Mouse (Mus musculus) hindbrain, embryonic 16.5 days (tissue): ENCODE measurements around the gene Cpt1b. TPM values are rescaled to one million over a fixed set of nuclear protein-coding genes. Genes with fewer than 3 reads are reported as not detected.

Source experiments
- ATAC-seq: fragments of 200-750 bp; cut with Nextera tagmentation; 2 replicates; pipeline ENCODE4 v1.8.0; 2017; ENCODE audit warnings: moderate TSS enrichment, moderate library complexity
- H3K27ac ChIP-seq: fragments of 300-500 bp; sonication (generic); 2 replicates; pipeline ENCODE4 v1.5.1; 2014; ENCODE audit warnings: low read depth, mild to moderate bottlenecking, control low read depth, low read length, moderate library complexity
- H3K27me3 ChIP-seq: fragments of 300-500 bp; sonication (generic); replicated peaks from 2 replicates; pipeline ENCODE4 v1.6.1; 2014; ENCODE audit warnings: low read length; ENCODE audit not compliant: control insufficient read depth, insufficient read depth
- H3K36me3 ChIP-seq: fragments of 300-500 bp; sonication (generic); 2 replicates; pipeline ENCODE4 v1.6.1; 2014; ENCODE audit warnings: mild to moderate bottlenecking, low read length, moderate library complexity, mixed read lengths; ENCODE audit not compliant: control insufficient read depth, insufficient read depth
- H3K4me1 ChIP-seq: fragments of 300-500 bp; sonication (generic); 2 replicates; pipeline ENCODE4 v1.6.1; 2014; ENCODE audit warnings: low read depth, low read length; ENCODE audit not compliant: control insufficient read depth, insufficient read depth
- H3K4me2 ChIP-seq: fragments of 300-500 bp; sonication (generic); 2 replicates; pipeline ENCODE4 v1.6.1; 2014; ENCODE audit warnings: mild to moderate bottlenecking, low read length, control low read depth, moderate library complexity
- H3K4me3 ChIP-seq: fragments of 300-500 bp; sonication (generic); 2 replicates; pipeline ENCODE4 v1.5.1; 2014; ENCODE audit warnings: mild to moderate bottlenecking, low read length, control low read depth, moderate library complexity
- H3K9ac ChIP-seq: fragments of 300-500 bp; sonication (generic); 2 replicates; pipeline ENCODE4 v1.6.1; 2014; ENCODE audit warnings: low read depth, mild to moderate bottlenecking, control low read depth, low read length, moderate library complexity
- H3K9me3 ChIP-seq: fragments of 300-500 bp; sonication (generic); 2 replicates; pipeline ENCODE4 v1.6.1; 2014; ENCODE audit warnings: mild to moderate bottlenecking, low read length, moderate library complexity; ENCODE audit not compliant: control insufficient read depth
- WGBS: fragments of 180-500 bp; shearing (Covaris S2); extraction: QIAGEN DNeasy Blood & Tissue Kit; methylation state at CpG from one replicate; pipeline ENCODE4 v1.1.7; 2014; 5-methylcytosine and 5-hydroxymethylcytosine counted together
- polyA plus RNA-seq: library from polyadenylated mRNA; unstranded; fragments of >200 nt; fragmentation: Nextera tagmentation; extraction: Ambion mirVana; gene quantifications from 2 replicates; pipeline ENCODE4 v1.2.1, GENCODE M21; 2015

Gene Cpt1b
- polyA plus RNA-seq, 1 experiment from 2014 or later = 0.60 TPM

- ATAC-seq = no peak
- Histone ChIP-seq H3K4me1 (peaks cover 15% of the 10 kb centered on the region), H3K4me2 (peak overlapping the region; percentile 82), H3K9me3 (no peaks in the 10 kb centered on the region), H3K9ac (peak overlapping the region; percentile 88; the same call in 1 of the 2 replicates), H3K36me3 (peaks cover 36% of the 10 kb centered on the region), H3K27ac (no peak overlapping the region), H3K4me3 (peak overlapping the region; percentile 80), H3K27me3 (peaks cover 12% of the 10 kb centered on the region)
- 85% methylated on average over 7 of the region's 7 CpGs for WGBS
Observed at GRCm38 (mm10) chr15:89372536-89372935, 53.1 kb downstream of the Cpt1b start.

GRCm38 (mm10) chr15:89372068-89372467 is 53.6 kb downstream of the Cpt1b start:
- no peak overlapping the region for H3K9ac ChIP-seq
- no peak overlapping the region for H3K27ac ChIP-seq
- H3K9me3 ChIP-seq = no peaks in the 10 kb centered on the region
- no peak for ATAC-seq
- peaks cover 15% of the 10 kb centered on the region for H3K4me1 ChIP-seq
- WGBS = 88% methylated on average over 13 of the region's 13 CpGs
- H3K4me2 ChIP-seq = no peak overlapping the region
- H3K36me3 ChIP-seq = peaks cover 39% of the 10 kb centered on the region
- H3K4me3 ChIP-seq = no peak overlapping the region
- peaks cover 9% of the 10 kb centered on the region for H3K27me3 ChIP-seq

Other genes with a start within 250 kb of the Cpt1b start
- 85.2 and 106 TPM in 2 replicates for gene Plxnb2, start 245.1 kb downstream of the Cpt1b start, polyA plus RNA-seq
- 86.6 and 93.2 TPM in 2 replicates for gene Dennd6b, start 229.4 kb downstream of the Cpt1b start, polyA plus RNA-seq
- 59.4 and 71.5 TPM in 2 replicates for gene Ppp6r2, start 214.3 kb downstream of the Cpt1b start, polyA plus RNA-seq
- gene Sbf1, start 110.6 kb downstream of the Cpt1b start, polyA plus RNA-seq = 93.2 and 102 TPM in 2 replicates
- not detected in 2 replicates for gene Adm2, start 103.1 kb downstream of the Cpt1b start, polyA plus RNA-seq
- gene Miox, start 91.5 kb downstream of the Cpt1b start, polyA plus RNA-seq = not detected in 2 replicates
- 33.0 and 38.5 TPM in 2 replicates for gene Lmf2, start 70.2 kb downstream of the Cpt1b start, polyA plus RNA-seq
- 115 and 122 TPM in 2 replicates for gene Ncaph2, start 70.1 kb downstream of the Cpt1b start, polyA plus RNA-seq
- 16.7 and 20.2 TPM in 2 replicates for gene Sco2, start 52.0 kb downstream of the Cpt1b start, polyA plus RNA-seq
- gene Tymp, start 48.8 kb downstream of the Cpt1b start, polyA plus RNA-seq = 2.6 TPM in 2 replicates
- gene Odf3b, start 46.6 kb downstream of the Cpt1b start, polyA plus RNA-seq = 4.8 and 5.4 TPM in 2 replicates
- 0.08 TPM in 1 of 2 replicates, not detected in the other for gene Klhdc7b, start 40.9 kb downstream of the Cpt1b start, polyA plus RNA-seq
- gene Syce3, start 15.4 kb downstream of the Cpt1b start, polyA plus RNA-seq = not detected in 2 replicates
- 5.3 and 5.9 TPM in 2 replicates for gene C730034F03Rik, start 3.7 kb upstream of the Cpt1b start, polyA plus RNA-seq
- 0.11 TPM in 1 of 2 replicates, not detected in the other for gene Gm44502, start 3.8 kb upstream of the Cpt1b start, polyA plus RNA-seq
- 82.1 and 85.6 TPM in 2 replicates for gene Chkb, start 4.0 kb upstream of the Cpt1b start, polyA plus RNA-seq
- gene Mapk8ip2, start 28.1 kb upstream of the Cpt1b start, polyA plus RNA-seq = 84.5 and 88.1 TPM in 2 replicates
- gene Arsa, start 51.6 kb upstream of the Cpt1b start, polyA plus RNA-seq = 35.4 and 37.3 TPM in 2 replicates
- gene Shank3, start 73.8 kb upstream of the Cpt1b start, polyA plus RNA-seq = 7.7 and 8.4 TPM in 2 replicates
- gene Acr, start 142.5 kb upstream of the Cpt1b start, polyA plus RNA-seq = 0.75 and 0.93 TPM in 2 replicates
- 81.8 and 91.8 TPM in 2 replicates for gene Rabl2, start 166.1 kb upstream of the Cpt1b start, polyA plus RNA-seq